Mouse (Mus musculus): ENCODE data around the gene Foxd3. TPM values are rescaled to one million over a fixed set of nuclear protein-coding genes. Genes with fewer than 3 reads are reported as not detected.

The Foxd3 gene
- polyA plus RNA-seq, 1 experiment from 2014 or later = 0.05 TPM

DNA sequence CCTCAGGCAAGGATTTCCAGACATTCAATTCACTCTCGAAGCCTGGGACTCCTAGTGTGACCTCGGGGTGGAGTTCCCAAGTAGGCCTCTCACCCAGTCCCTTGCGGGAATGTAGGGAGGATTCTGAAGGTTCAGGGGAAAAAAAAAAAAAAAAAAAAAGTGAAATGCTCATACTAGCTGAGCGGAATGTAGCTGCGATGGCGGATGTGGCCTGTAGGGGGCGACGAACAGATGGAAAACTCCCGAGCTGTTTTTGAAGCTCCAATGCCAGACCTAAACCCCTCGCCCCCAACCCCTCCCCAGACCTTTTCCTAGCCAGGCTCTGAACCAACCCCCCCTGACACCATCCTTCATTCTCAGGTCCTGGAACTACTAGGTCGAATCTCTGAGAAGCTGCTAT, 4.9 kb downstream of the Foxd3 start:
- Histone ChIP-seq H3K9me3 (replicated peaks; ENCODE audit: low read length) (no peaks in the 10 kb centered on the region), H3K27me3 (ENCODE audit: insufficient read depth, low read length) (peaks cover 65% of the 10 kb centered on the region), H3K4me1 (replicated peaks; ENCODE audit: insufficient read depth, low read length) (peaks cover 9% of the 10 kb centered on the region; the same call in 1 of the 2 replicates), H3K9ac (ENCODE audit: low read depth, low read length) (no peak overlapping the region), H3K4me3 (replicated peaks; ENCODE audit: low read depth, low read length) (peak overlapping the region; percentile 14; the same call in 1 of the 2 replicates), H3K4me2 (ENCODE audit: low read length) (no peak overlapping the region), H3K27ac (no peak overlapping the region), H3K36me3 (ENCODE audit: insufficient read depth, low read length) (no peaks in the 10 kb centered on the region)
- TF ChIP-seq CTCF (IDR thresholded peaks at IDR 0.05; ENCODE audit: low read depth) = peak; percentile 75
- peak; percentile 78 for DNase-seq (ENCODE audit: low spot score)
- WGBS = 0% methylated on average over 11 of the region's 11 CpGs
- 0 out of 2 replicates have a peak, but pooled peaks have one; percentile 27 for ATAC-seq (replicated peaks; ENCODE audit: low FRiP score, low read depth)

GRCm38 (mm10) chr4:99661956-99662355, 5.9 kb downstream of the Foxd3 start:
- Histone ChIP-seq H3K9ac (ENCODE audit: low read depth, low read length) (no peak overlapping the region), H3K9me3 (replicated peaks; ENCODE audit: low read length) (no peaks in the 10 kb centered on the region), H3K36me3 (ENCODE audit: insufficient read depth, low read length) (no peaks in the 10 kb centered on the region), H3K4me2 (ENCODE audit: low read length) (no peak overlapping the region), H3K4me3 (replicated peaks; ENCODE audit: low read depth, low read length) (no peak overlapping the region), H3K27ac (no peak overlapping the region), H3K4me1 (replicated peaks; ENCODE audit: insufficient read depth, low read length) (peaks cover 9% of the 10 kb centered on the region; the same call in 1 of the 2 replicates), H3K27me3 (ENCODE audit: insufficient read depth, low read length) (peaks cover 55% of the 10 kb centered on the region)
- ATAC-seq (replicated peaks; ENCODE audit: low FRiP score, low read depth) (no peak), DNase-seq (ENCODE audit: low spot score) (no peak)
- TF ChIP-seq CTCF (IDR thresholded peaks at IDR 0.05; ENCODE audit: low read depth) = no peak
- whole genome bisulfite sequencing = 8% methylated on average over 12 of the region's 12 CpGs

GRCm38 (mm10) chr4:99662431-99662830, 6.3 kb downstream of the Foxd3 start:
- WGBS = 11% methylated on average over 9 of the region's 9 CpGs
- no peak for TF ChIP-seq CTCF (IDR thresholded peaks at IDR 0.05; ENCODE audit: low read depth)
- H3K27me3 ChIP-seq (ENCODE audit: insufficient read depth, low read length) = peaks cover 50% of the 10 kb centered on the region

DNA sequence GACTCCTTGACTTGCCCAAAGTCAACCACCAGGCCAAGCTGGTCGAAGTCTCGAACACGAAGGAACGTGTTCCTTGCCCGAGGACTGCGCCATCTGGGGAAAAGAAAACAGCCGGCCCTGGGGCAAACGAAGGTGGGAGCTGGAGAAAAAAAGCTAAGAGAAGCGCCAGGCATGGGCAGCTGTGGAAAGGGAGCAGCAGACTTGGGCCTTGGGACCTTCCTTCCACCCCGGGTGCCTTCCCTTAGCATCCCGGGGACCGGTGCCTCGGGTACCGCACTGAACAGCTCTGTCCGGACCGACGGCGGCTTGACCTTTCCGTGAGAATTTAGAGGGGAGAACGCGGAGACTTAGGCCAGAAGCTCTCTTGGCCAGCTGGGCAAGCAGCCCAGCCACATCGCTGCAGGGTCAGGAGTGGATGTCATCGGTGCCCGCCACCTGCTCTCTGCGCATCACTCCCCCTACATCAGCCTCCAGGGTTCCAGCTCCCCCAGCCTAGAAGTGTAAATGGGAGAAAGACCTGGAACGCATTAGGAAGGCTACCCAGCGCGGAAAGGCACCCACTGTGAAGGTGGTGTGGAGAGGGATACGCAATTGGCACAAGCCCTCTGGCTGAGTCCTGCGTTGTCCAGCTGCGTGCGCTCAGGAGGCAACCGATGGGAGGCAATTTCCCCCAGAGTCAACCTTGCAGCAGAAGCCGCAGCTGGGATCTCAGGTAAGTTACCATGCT, 6.9 kb downstream of the Foxd3 start:
- TF ChIP-seq CTCF (IDR thresholded peaks at IDR 0.05; ENCODE audit: low read depth) = no peak
- ATAC-seq (replicated peaks; ENCODE audit: low FRiP score, low read depth) (no peak), DNase-seq (ENCODE audit: low spot score) (no peak)
- no peaks in the 10 kb centered on the region for H3K36me3 ChIP-seq (ENCODE audit: insufficient read depth, low read length)
- 2% methylated on average over 34 of the region's 34 CpGs for WGBS
- peaks cover 45% of the 10 kb centered on the region for H3K27me3 ChIP-seq (ENCODE audit: insufficient read depth, low read length)
- H3K4me3 ChIP-seq (replicated peaks; ENCODE audit: low read depth, low read length) = no peak overlapping the region
- H3K4me2 ChIP-seq (ENCODE audit: low read length) = no peak overlapping the region
- no peak overlapping the region for H3K27ac ChIP-seq
- no peak overlapping the region for H3K9ac ChIP-seq (ENCODE audit: low read depth, low read length)
- no peaks in the 10 kb centered on the region for H3K9me3 ChIP-seq (replicated peaks; ENCODE audit: low read length)
- no peaks in the 10 kb centered on the region for H3K4me1 ChIP-seq (replicated peaks; ENCODE audit: insufficient read depth, low read length)

More at GRCm38 (mm10) chr4:99662431-99662830, 6.3 kb downstream of the Foxd3 start:
- no peak overlapping the region for H3K4me3 ChIP-seq (replicated peaks; ENCODE audit: low read depth, low read length)
- no peak overlapping the region for H3K9ac ChIP-seq (ENCODE audit: low read depth, low read length)
- no peak overlapping the region for H3K4me2 ChIP-seq (ENCODE audit: low read length)
- no peaks in the 10 kb centered on the region for H3K36me3 ChIP-seq (ENCODE audit: insufficient read depth, low read length)
- H3K9me3 ChIP-seq (replicated peaks; ENCODE audit: low read length) = no peaks in the 10 kb centered on the region
- DNase-seq (ENCODE audit: low spot score) (no peak), ATAC-seq (replicated peaks; ENCODE audit: low FRiP score, low read depth) (no peak)
- peaks cover 5% of the 10 kb centered on the region; the same call in 1 of the 2 replicates for H3K4me1 ChIP-seq (replicated peaks; ENCODE audit: insufficient read depth, low read length)
- no peak overlapping the region for H3K27ac ChIP-seq

- Histone ChIP-seq H3K36me3 (ENCODE audit: insufficient read depth, low read length) (no peaks in the 10 kb centered on the region), H3K27me3 (ENCODE audit: insufficient read depth, low read length) (peaks cover 43% of the 10 kb centered on the region), H3K27ac (no peak overlapping the region), H3K4me2 (ENCODE audit: low read length) (no peak overlapping the region), H3K4me1 (replicated peaks; ENCODE audit: insufficient read depth, low read length) (no peaks in the 10 kb centered on the region), H3K9me3 (replicated peaks; ENCODE audit: low read length) (no peaks in the 10 kb centered on the region), H3K4me3 (replicated peaks; ENCODE audit: low read depth, low read length) (no peak overlapping the region), H3K9ac (ENCODE audit: low read depth, low read length) (no peak overlapping the region)
- DNase-seq (ENCODE audit: low spot score) = no peak
- WGBS = 14% methylated on average over 8 of the region's 8 CpGs
- ATAC-seq (replicated peaks; ENCODE audit: low FRiP score, low read depth) = no peak
- TF ChIP-seq CTCF (IDR thresholded peaks at IDR 0.05; ENCODE audit: low read depth) = peak; percentile 37; the same call in 1 of the 2 replicates
Observed at GRCm38 (mm10) chr4:99663710-99664109, 7.6 kb downstream of the Foxd3 start.

DNA sequence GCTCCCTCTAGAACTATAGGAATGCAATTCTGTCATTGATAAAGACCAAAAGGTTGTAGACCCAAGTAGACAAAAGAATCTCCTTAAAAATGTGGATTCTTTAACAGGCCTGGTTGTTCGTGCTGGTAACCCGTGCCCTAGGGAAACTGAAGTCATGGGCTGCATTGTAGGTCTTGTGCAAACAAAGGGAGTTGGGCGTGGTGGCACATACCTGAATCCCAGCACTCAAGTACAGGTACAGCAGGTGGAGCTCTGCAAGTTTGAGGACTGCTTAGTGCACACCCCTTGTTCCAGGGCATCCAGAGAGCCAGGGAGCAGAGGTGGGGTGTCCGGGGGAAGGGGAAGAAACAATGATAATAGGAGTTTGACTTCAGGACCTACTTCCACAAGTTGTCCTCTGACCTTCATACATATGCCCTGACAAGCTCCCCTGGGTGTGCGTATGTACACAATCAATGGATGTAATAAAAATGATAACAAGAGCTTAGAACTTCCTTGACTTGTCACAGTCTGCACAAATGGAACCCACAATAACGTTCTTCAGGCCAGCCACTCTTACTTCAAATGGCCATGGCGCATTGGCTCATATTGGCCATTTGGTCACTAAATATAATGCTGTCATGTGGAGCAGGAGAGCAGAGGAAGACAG, 14.2 kb downstream of the Foxd3 start:
- H3K4me2 ChIP-seq (ENCODE audit: low read length) = no peak overlapping the region
- H3K9me3 ChIP-seq (replicated peaks; ENCODE audit: low read length) = no peaks in the 10 kb centered on the region
- H3K4me3 ChIP-seq (replicated peaks; ENCODE audit: low read depth, low read length) = no peak overlapping the region
- no peak overlapping the region for H3K9ac ChIP-seq (ENCODE audit: low read depth, low read length)
- H3K27ac ChIP-seq = no peak overlapping the region
- no peaks in the 10 kb centered on the region for H3K36me3 ChIP-seq (ENCODE audit: insufficient read depth, low read length)
- DNase-seq (ENCODE audit: low spot score) (no peak), ATAC-seq (replicated peaks; ENCODE audit: low FRiP score, low read depth) (no peak)
- no peak for TF ChIP-seq CTCF (IDR thresholded peaks at IDR 0.05; ENCODE audit: low read depth)
- WGBS = 91% methylated on average over 7 of the region's 7 CpGs
- H3K27me3 ChIP-seq (ENCODE audit: insufficient read depth, low read length) = 0 out of 2 replicates have a peak, but pooled peaks cover 2% of the 10 kb centered on the region
- H3K4me1 ChIP-seq (replicated peaks; ENCODE audit: insufficient read depth, low read length) = no peaks in the 10 kb centered on the region
